Mouse (Mus musculus): ENCODE data around the gene Cabp1.
"Not testable (repeated sequence)": the region's sequence is repeated elsewhere in the genome, so short reads cannot be mapped to it uniquely, and the experiment has no call there.

Gene Cabp1

GRCm38 (mm10) chr5:115151457-115151856, 42.7 kb downstream of the Cabp1 start:
- DNase-seq (ENCODE audit: low spot score) = no peak

- DNase-seq (ENCODE audit: low spot score) = no peak
Measured at GRCm38 (mm10) chr5:115150991-115151390, 43.2 kb downstream of the Cabp1 start.

- no peak for DNase-seq (ENCODE audit: low spot score)
Measured at GRCm38 (mm10) chr5:115149675-115150459, 44.3 kb downstream of the Cabp1 start.

- not testable (repeated sequence) for DNase-seq (ENCODE audit: low spot score)
Measured at GRCm38 (mm10) chr5:115148872-115149271, 45.3 kb downstream of the Cabp1 start.

- DNase-seq (ENCODE audit: low spot score) = no peak
Measured at GRCm38 (mm10) chr5:115148378-115148777, 45.8 kb downstream of the Cabp1 start.

- no peak for DNase-seq (ENCODE audit: low spot score)
Measured at GRCm38 (mm10) chr5:115147388-115147787, 46.8 kb downstream of the Cabp1 start.

GRCm38 (mm10) chr5:115146747-115147130, 47.4 kb downstream of the Cabp1 start:
- no peak for DNase-seq (ENCODE audit: low spot score)

- DNase-seq (ENCODE audit: low spot score) = no peak
Measured at GRCm38 (mm10) chr5:115145976-115146746, 48.0 kb downstream of the Cabp1 start.

GRCm38 (mm10) chr5:115145253-115145968, 48.8 kb downstream of the Cabp1 start:
- no peak for DNase-seq (ENCODE audit: low spot score)

- no peak for DNase-seq (ENCODE audit: low spot score)
Measured at GRCm38 (mm10) chr5:115144471-115144870, 49.7 kb downstream of the Cabp1 start.

- DNase-seq (ENCODE audit: low spot score) = no peak
Measured at GRCm38 (mm10) chr5:115143552-115143951, 50.6 kb downstream of the Cabp1 start.

GRCm38 (mm10) chr5:115142166-115142697, 51.9 kb downstream of the Cabp1 start:
- no peak for DNase-seq (ENCODE audit: low spot score)

- DNase-seq (ENCODE audit: low spot score) = no peak
Measured at GRCm38 (mm10) chr5:115140726-115141125, 53.5 kb downstream of the Cabp1 start.

- no peak for DNase-seq (ENCODE audit: low spot score)
Measured at GRCm38 (mm10) chr5:115139124-115139523, 55.1 kb downstream of the Cabp1 start.

- DNase-seq (ENCODE audit: low spot score) = peak; percentile 85
Measured at GRCm38 (mm10) chr5:115134234-115135165, 59.7 kb downstream of the Cabp1 start, which contains the start of gene Unc119b. Gene Unc119b, minus strand, starts transcription at chr5:115134975.

GRCm38 (mm10) chr5:115133358-115134066, 60.7 kb downstream of the Cabp1 start:
- no peak for DNase-seq (ENCODE audit: low spot score)

- no peak for DNase-seq (ENCODE audit: low spot score)
Measured at GRCm38 (mm10) chr5:115132465-115132864, 61.7 kb downstream of the Cabp1 start.

GRCm38 (mm10) chr5:115129328-115129727, 64.9 kb downstream of the Cabp1 start:
- DNase-seq (ENCODE audit: low spot score) = no peak

GRCm38 (mm10) chr5:115127421-115128179, 66.6 kb downstream of the Cabp1 start:
- DNase-seq (ENCODE audit: low spot score) = no peak
